Mouse (Mus musculus) lung, postnatal 36 days (tissue): ENCODE results near the gene Gpr142.

Experiments
- DNase-seq: peaks from one replicate; pipeline ENCODE4 v3.0.0; 2022; ENCODE audit warnings: mixed read lengths

Gene Gpr142

DNA sequence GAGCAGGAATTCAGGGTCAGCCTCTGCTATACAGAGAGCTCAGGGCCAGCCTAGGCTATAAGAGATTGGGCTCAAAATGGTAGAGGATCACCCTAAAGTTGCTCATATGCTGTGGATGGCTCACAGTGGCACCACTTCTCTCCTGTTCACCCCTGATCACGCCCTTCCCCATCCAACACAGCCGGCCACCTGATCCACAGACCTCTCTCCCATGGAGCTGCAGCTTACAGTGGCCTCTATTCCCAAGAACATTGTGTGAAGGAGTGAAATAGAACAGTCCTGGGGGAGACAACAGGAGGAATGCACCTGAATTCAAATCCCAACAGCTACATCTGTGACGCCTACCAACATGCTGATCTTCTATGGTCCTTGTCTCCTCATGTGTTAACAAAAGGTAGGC is at the start of gene Gpr142:
Gpr142 (plus strand) TSS at position 301 of the 400 bp plus-strand sequence.
- no peak for DNase-seq

DNA sequence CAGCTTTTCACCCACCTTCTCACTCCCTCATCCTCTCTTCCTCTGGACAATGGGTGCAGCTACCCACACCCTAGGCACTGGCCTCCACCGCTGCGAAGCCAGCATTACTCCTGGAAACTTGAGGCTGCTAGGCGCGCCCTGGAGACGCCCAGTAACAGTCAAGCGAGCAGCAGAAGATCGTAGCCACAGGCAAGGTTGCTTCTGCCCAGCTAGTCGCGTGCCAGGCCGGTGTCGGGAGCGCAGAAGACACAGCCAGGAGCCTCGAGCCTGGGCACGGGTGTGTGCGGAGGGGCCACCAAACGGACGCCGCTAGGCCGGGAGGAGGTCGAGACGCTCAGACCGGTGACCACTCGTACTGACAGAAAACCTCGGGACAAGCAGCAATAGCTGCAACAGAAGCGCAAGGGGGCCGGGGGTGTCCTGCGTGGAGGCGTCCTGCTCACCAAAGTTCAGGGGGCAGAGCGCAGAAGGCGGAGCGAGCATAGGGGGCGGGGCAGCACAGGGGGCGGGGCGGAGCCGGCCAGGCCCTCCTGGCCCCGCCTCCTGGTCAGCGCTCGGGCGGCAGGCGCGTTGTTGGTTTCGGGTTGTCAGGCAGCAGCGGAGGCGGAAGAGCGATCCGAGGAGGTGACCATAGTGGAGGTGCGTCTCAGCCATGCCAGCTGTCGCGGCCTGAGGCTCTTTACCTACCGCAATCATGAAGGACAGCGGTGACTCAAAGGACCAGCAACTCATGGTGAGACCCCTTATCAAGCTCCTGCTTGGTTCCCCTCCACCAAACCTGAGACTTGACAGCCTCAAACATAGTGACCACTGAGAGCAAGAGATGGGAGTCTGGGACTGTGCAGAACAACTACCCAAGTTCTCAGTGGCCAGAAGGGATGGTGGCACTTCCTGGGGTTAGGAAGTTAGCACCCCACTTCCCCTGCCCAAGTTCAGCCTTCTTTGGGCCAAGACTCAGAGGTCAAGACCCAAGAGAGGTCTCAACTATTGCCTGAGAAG is 33.6 kb upstream of the Gpr142 start, which contains the start of gene Kif19a:
Kif19a (plus strand) TSS at position 569 of the 999 bp plus-strand sequence.
- peak; percentile 73 for DNase-seq

DNA sequence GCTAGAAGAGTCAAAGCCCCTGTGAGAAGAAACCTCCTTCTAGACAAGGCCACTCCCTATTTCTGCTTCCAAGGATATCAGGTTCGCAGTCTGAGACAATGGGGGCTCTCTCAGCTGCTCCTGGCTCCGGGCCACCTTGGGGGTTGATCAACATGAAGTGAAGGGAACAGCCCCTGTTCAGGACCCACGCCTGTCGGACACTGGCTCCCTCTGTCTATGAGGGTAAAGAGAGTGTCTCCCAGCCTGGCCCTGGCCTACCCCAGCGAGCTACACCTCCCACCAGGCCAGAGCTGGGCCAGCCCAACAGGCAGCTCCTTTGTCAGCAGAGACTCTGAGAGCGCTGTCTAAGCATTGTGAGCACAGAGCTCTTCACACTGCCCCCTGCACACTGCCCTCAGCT is 28.8 kb upstream of the Gpr142 start:
- DNase-seq, result no peak

DNA sequence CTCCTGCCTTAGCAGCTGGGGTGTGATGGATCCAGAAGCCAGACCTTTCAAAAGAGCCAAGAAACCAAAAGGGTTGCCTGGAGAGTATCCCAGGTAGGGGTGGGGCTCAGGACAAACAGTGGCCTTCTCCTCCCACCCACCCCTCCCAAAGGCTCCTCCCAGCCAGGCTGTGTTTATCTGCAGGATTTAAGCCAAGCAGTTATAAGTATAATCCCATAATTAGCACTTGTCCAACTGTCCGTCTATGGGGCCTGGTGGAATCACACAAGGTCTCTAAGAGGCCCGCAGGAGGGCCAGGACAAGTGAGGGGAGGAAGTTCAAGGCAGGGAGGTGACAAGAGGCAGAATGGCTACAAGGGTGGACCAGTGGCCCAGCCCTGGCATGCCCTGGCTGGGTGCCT is 26.8 kb upstream of the Gpr142 start:
- no peak for DNase-seq

DNA sequence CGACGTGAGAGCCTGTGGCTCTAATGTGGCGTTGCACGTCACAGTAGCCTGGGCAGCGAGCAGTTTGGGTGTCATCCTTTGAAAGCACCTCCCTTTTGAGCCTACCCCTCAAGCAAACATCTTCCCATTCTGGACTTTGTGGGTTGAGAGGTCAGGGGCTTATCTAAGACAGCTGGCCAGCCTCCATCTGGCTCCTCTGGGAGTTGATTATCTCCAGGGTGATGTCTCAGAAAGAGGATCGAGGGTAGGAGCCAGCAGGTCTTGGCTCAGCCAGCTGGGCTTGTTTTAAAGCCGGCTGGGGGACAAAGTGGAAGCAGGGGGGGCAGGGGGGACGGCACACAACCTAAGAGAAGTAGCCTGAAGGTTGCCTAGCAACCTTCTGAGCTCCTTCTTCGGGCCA is 18.6 kb upstream of the Gpr142 start:
- DNase-seq, result no peak

DNA sequence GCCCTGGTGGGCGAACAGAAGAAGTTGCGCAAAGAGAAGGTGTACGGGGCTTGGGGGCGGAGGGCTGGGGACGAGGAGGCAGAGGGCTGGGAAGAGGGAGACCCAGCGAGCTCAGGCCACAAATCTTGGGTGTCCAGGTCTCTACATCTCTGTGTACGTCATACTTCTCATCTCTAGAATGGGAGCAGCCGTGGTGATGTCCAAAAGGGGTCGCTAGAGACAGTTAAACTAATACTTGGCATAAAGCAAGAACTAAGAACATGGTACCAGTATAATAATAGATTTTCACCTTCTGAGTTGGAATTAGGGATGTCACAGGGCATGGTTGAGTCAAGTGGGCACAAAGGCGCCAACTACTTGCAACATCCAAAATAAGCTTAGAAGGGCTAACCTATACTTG is 12.8 kb upstream of the Gpr142 start:
- no peak for DNase-seq

DNA sequence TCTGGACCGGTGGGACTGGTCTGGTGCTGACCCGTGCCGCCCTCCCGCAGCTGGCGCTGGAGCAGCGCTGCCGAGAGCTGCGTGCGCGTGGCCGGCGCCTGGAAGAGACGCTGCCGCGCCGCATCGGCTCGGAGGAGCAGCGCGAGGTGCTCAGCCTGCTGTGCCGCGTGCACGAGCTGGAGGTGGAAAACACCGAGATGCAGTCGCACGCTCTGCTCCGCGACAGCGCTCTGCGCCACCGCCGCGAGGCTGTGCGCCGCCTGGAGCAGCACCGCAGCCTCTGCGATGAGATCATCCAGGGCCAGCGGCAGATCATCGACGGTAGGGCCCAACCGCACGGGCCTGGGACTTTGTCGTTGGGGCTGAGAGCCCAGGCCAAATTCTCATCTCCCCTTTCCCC is 12.4 kb upstream of the Gpr142 start:
- no peak for DNase-seq

DNA sequence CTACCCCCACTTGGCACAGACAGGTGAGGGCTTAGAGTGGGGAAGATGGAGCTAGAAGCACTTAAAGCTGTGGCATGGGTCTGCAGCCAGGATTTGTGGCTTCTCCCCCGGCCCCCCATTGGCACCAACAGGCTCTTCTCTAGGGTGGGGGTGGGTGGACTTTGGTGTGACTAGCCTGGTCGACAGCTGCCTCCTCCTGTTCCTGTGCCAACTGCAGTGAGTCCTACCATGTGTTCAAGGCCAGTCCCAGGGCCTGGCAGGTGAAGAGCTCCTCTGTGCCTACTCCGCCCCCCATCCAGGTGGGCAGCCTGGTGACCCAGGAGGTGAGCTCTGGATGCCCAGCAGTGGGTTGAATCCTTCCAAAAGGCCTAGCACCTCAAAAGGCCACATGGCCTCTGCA is 11.1 kb upstream of the Gpr142 start:
- no peak for DNase-seq

DNA sequence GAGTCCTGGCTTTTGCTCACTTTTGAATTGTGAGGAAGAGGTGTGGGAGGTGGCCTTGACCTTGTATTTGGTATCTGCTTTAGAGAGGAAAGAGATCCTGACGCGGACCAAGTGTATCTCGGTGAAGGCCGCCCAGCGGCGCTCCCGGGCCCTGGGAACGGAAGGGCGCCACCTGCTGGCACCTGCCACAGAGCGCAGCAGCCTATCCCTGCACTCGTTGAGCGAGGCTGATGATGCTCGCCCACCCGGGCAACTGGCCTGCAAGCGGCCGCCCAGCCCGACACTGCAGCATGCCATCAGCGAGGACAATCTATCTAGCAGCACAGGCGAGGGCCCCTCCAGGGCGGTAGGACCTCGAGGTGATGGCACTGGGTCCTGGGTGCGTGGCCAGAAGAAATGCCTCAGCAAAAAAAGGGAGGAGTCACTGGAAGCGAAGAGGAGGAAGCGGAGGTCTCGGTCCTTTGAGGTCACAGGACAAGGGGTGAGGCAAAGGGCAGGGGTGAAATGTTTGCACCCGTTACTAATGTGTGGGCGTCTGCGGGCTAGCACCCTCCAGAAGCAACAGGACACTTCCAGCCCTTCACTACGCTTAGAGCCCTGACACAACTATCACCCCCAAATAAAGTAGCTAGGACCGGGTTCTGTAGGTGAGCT is 9.5 kb upstream of the Gpr142 start:
- peak; percentile 78 for DNase-seq

DNA sequence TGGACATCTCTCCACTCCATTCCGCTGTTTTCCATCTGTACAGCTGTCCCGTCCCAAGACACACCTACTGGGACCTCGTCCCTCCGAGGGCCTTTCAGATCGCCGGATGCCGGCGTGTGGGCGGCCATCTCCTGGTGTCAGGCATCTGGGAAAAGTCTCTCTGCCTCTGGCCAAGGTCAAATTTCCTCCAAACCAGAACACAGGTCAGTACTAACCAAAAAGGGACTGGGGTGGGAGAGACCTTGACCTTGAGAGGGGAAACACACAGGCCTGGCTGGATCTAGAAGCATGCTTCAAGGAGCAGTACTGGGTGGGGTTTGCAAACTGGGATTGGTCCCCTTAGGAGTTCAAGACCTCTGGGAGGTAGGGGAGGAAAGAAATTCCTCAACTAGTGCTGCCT is 9.0 kb upstream of the Gpr142 start:
- DNase-seq, result no peak

DNA sequence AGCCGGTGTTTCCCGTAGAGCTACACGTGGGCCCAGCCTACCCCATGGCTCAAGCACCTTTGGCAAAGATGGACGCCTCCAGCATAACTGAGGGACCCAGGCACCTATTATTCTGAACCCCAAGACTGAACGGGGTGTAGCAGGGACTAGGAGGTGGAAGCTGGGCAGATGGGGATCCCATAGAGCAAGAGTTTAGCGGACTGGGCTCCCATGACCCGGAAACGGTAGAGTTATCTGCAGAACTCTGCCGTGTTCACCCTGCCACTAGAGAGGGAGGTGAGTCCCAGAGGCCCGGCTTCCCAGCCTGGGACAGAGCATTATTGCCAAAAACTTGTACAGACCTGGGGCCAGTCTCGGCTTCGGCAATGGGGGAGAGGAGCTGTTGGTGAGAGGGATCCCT is 8.6 kb upstream of the Gpr142 start:
- no peak for DNase-seq

DNA sequence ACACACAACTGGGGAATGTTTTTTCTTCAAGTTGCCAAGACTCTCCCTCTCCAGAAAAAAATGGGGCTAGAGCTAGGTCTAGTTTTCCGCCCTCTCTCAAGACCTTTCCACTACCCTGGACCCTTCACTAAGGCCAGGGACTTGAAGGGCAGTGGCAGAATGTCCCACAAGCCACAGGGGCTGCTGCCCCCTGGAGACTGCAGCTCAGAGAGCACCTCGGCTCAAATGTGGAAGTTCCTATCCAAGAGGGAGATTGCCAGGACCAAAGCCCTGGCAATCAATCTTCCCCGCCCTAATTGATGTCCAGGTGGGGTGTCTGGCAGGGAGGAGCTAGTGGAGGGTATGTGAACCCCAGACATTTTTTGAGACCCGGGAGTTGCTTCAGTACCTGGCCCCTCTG is 7.9 kb upstream of the Gpr142 start:
- DNase-seq, result no peak

DNA sequence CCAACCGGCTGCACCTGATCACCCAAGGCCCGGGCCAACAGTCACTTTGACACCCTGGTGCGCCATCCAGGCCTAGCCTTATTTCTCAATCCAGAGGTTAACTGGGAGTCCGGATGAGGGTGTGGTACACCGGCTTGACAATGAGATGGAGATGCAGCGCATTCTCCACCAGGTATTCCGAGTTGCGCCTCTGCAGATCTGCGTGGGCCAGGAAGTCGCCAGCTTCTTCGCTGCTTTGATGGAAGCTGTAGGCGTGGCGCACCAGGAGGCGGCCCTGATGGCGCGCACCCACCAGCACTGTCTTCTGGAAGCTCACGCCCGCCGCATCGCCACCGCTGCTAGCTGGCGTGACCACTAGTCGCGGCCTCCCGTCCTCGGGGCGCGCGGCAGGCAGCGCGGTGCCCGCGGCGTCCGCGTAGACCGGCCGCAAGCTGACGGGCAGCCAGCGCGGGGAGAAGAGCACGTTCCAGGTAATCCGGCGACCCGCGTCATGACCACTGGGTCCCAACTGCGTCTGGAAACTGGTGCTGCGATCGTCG is 7.3 kb upstream of the Gpr142 start:
- no peak for DNase-seq

DNA sequence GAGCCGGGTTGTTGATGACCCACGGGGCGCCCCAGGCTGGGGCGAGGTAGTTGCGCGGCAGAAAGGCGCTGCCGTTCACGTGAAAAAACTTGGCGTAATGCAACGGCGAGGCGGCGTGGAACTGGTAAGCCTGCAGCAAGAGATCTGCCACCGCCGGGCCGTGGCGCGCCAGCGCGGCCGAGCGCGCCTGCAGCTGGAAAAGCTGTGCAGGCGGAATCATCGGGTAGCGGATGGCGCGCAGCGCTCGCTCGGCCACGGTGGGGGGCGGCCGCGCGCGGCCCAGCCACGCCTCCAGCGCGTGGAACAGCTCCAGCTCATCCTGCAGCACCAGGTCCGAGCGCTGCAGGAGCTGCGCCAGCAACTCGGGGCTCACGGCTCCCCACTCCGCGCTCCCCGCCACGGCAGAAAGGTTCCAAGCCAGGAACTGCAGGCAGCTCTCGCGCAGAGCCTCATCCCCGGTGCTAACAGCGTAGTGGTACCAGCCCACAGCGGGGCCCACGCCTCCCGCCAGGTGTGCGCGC is 6.8 kb upstream of the Gpr142 start:
- no peak for DNase-seq

DNA sequence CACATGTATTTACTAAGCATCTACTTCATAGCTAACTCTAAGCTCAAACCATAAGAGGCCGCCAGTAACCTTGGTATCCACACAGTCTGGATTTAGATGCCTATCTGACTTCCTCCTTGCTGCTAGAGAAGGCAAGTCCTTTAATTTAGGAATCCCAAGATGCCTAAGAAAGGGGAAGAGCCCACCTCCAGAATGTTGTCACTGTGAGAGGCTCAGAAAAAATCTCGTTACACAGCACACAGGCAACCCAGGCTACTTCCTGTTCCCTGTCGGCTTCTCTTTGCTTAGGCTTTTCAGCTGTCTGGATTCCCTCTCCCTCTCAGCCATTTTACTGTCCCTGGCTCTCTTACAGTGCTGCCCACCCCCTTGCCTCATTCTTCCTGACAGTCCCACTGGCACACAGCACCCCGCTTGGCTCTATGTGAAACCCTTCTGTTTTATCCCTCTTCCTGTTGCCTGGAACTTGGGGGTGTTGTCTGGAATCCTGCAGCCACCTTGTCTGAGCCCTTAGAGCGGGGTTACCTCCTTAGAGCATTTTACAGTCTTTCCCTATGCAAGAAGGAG is 5.7 kb upstream of the Gpr142 start:
- no peak for DNase-seq

DNA sequence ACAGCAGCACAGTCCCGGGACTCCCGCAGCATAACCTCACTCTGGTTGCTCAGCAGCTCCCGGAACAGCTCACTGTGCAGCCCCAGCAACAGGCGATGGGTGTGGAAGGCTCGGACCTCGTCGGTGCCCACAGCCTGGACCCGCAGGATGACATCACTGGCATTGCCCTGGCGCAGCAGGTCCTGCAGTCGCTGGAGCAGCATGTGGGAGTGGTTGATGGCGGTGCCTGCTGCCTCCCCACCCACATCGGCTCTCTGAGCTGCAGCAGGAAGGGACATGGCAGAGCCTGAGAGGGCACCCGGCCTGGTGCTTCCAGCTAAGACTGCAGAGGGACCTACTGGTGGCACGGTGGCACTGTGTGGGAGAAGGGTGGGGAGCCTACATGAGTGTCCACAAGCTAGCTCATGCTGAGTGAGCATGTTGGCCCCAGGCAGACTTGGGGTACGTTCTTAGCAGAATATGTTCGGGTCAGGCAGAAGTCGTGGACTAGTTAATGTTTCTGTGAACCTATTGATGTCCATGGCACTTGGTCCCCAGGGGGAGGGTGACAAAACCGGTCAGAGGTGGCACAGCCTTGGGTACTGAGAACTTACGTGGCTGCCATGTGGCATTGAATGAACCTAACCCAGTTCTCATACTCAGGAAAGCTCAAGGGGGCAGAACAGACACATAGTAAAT is 4.7 kb upstream of the Gpr142 start:
- DNase-seq, result no peak

DNA sequence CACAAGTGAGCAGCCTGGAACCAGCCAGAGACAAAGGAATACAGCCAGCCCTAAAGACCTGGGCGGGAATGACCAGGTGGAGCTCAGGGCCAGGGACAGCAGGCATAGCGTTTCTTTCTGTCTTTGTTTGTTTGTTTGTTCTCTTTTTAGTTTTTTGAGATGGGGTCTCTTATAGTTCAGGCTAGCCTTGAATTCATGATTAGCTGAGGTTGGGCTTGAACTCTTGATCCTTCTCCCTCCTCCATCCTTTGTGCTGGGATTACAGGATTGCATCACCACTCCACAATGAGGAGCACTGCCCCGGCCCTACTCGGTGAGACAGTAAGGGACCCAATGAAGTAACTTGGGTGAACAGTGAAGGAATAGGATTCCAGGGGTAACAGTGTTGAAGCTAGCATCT is 4.0 kb upstream of the Gpr142 start:
- DNase-seq, result no peak

DNA sequence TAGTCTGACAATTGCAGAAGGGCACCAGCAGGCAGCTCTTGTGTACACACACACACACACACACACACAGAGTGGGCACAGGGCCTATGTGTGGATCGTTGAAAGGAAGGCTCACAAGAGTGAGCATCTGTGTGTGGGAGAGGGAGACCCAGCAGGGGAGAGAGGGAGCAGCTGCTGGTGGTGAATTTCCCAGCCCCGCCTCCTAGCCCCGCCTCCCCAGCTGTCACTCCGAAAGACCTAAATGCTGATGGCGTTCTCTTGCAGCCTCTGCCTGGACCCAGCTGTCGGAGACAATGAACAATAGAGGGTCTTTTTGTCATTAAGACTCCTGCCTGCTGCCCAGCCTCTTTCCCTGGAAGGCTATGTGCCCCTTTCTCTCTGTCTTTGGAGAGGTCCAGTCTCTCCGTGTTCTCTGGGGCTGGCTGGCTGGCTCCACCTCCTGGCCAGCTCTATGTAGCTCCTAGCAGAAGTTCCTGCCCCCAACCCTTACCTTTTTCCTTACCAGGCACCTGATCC is 3.4 kb upstream of the Gpr142 start:
- DNase-seq, result peak; percentile 46

DNA sequence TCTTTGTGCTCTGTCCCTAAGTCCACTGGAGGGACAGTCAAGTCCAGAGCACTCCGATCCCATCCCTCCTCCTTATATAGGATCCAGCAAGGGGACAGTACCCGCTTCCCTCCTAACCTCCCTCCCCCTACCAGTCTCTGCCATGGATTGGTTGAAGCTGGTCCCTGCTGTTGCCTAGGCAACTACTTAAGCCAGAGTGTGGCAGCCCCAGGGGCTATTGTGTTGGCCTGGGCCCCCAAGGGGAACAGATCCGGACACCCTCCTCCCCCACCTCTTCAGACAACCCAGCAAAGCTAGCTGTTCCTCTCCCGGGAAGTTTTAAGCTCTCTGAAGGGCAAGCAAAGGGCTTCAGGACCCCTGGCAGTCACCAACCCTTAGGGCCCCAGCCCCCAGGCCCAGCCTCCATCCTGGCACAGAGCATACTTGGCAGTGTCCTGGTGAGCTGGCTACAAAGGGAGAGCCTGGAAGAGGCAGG is 2.8 kb upstream of the Gpr142 start, which contains the start of gene Btbd17:
Btbd17 (minus strand) TSS at position 98 of the 475 bp plus-strand sequence.
- no peak for DNase-seq

DNA sequence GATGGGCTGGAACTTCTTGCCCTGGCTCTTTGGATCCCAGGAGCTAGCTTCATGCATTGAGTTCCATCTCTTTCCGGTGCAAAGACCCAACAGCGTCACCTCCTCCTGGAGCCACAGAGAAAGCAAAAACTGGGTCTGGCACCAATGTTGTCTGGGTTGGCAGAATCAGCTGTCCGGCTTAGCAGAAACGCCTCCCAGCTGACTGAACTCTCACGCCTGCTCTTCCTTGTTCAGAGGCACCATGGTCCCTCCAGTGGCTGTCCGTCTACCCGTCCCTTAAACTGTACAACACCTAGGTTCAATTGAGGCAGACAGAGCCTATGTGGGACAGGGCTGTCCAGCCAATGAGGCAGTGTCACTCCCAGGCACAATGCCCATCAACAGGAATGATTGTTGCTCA is 1.5 kb upstream of the Gpr142 start:
- no peak for DNase-seq

DNA sequence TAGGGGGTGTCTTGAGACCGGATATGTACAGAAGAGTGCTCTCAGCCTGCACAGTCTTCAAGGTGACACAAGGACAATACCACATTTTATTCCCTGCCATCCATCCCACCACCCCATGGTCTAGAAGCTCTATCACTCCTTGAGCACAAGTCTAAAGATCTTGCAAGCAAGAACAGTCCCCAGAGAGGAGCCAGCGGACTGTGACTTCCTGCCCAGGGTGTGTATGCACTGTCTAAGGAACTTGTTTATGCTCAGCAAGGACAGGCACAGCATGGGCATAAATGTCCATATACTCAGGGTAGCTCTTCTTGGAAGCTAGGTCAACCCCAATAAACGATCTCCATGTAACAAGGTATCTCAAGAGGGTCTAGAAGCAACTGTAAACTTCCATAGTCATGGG is 743 bp upstream of the Gpr142 start:
- no peak for DNase-seq

DNA sequence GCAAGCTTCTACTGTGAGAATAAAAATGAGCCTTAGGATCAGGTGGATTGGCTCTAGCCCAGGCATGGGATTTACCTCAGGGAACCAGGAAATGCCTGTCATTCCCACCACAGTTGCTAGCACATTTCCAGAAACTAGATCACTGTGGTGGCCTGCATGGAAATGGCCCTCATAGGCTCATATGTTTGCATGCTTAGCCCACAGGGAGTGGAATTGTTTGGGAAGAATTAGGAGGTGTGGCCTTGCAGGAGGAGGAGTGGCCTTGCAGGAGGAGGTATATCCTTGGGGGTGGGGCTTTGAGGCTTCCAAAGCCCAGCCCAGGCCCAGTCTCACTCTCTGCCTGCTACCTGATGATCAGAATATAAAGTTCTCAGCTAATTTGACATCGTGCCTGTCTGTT is 3.2 kb downstream of the Gpr142 start:
- DNase-seq, result no peak
